Mouse (Mus musculus): Measurements from ENCODE around the gene Mon1a.

Mon1a gene

DNA sequence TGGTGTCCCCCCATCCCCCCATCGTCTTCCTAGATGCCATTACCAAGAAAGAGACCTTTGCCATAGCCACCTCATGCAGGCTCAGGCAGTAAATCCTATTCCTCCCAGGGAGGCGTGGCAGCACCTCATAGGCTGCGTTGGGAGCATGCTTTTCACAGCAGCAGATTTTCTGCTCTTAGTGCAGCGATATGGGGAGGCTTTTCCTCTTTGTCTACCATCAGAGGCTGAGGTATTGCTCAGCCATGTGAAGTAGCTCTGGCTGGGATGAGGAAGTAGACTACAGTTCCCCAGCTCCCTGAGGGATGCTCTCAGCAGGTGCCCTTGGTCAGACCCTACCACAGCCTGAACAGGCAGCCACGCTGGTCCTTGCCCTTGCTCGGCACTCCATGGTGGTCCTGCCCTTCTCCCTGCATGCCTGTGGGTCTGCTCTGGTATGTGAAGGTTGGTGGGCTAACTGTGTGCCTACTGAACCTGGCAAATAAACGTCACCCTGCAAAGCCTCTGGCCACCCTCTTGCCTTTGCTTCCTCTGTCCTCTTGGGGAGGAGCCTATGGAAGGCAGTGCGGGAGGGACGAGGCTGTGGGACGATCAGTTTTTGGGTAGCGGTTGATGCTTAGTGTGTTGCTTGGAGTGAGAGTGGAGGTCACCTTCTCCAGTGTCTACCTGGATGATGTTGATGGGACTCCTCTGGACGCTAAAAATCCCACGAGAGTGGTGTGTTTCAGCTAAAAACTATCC, 61.4 kb downstream of the Mon1a start:
- in situ Hi-C loops (cut with MboI) = no loop called here

DNA sequence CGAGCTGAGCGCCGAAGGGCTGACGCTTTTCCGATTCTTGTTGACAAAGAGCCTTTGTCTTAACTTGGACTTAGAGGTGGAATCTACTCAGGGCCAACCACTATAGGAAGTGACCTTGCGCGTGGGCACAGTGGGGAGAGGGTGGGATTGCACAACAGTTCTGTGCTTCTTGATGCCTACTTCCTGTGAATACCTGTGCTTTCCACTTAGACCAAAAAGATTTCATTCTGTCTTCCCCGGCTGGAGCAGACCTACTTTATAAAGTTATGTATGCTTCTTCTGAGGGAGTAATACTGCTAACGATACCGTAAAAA, 61.9 kb downstream of the Mon1a start, which contains the start of gene Traip:
Traip (plus strand) TSS at position 215 of the 314 bp plus-strand sequence.
- in situ Hi-C loops (cut with MboI) = no loop called here

DNA sequence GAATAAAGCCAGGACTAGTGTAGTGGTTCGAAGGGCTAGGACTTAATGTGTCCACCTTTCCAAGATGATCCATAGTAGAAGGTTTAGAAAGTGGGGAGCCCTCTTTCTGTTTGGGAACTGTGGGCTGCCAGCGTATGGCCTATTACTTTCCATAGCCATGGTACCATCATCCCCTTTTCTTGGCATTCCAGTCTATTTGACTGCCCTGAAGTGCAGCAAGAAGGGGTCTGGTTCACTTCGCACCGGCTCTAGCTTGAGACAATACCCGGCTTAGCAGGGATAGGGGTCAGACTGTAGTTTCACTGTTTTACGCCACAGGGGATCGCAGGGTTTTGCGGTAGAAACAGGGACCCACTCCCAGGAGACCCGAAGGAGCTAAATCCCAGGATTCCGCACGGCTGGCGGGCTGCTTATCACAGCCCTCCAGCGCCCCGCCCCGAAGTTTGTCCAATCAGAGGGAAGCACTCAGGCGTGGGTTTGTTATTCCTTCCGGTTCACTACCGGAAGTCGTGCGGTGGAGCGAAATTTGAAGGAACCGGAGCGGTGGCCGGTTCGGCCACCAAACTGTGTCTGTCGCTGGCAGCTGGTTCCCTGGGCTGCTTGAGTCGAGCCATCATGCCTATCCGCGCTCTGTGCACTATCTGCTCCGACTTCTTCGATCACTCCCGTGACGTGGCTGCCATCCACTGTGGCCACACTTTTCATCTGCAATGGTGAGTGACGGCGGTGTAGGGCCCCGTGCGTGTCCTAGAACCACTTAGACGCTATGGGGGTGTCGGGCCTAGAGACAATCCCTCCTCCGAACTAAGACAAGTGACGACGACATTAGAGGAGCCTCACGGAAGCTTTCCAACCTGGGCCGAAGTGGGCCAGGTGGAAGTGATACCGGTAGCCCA, 62.8 kb downstream of the Mon1a start:
- in situ Hi-C loops (cut with MboI) = no loop called here

Data from mature B cell (primary cell).